Mouse (Mus musculus): ENCODE data around the gene Abcg1. TPM values are rescaled to one million over a fixed set of nuclear protein-coding genes. Genes with fewer than 3 reads are reported as not detected.

The Abcg1 gene
- polyA plus RNA-seq, 1 experiment from 2014 or later: 23.8 TPM

DNA sequence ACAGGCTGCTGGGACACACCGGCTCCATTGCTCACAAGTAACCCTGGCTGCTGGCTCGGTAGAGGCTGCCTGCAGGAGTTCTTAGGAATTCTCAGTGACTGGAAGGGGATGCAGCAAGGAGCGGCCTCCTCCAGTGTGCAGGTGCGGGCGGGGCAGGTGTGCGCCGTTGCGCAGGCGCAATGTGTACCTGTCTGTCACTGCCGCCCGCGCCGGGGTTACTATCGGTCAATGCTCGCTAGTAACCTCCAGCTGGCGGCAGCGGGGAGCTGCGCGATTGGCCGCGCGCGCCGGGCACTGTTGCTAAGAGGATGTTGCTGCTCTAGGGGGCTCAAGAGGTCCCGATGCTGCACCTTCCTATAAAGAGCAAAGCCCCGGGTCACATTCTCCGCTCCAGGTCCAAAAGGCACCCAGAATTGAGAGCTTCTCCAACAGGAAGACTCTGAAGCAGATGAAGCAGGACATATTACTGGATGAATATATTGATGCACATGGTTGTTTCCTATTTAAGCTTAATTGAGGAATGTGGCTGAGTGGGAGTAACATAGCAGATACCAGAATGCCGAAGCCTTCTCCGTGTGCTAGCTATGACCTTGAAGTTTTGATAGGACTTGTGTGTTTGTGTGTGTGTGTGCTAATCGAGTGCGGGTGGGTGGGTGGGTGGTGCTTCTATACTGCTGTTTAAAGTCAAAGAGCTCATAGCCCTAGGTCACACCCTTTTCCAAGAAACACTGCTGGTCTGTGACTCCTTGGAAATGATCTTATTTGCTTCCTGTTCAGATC lies 16.0 kb downstream of the Abcg1 start:
- Histone ChIP-seq H3K27ac (peak overlapping the region; percentile 85), H3K4me1 (peaks cover 60% of the 10 kb centered on the region), H3K9me3 (no peaks in the 10 kb centered on the region), H3K9ac (0 out of 2 replicates have a peak overlapping the region, but pooled peaks have one; percentile 9), H3K4me2 (peak overlapping the region; percentile 55), H3K4me3 (peak overlapping the region; percentile 29), H3K36me3 (replicated peaks) (no peaks in the 10 kb centered on the region), H3K27me3 (replicated peaks) (no peaks in the 10 kb centered on the region)
- ATAC-seq (replicated peaks): peak; percentile 90
- WGBS: under 1% methylated on average over 31 of the region's 31 CpGs

DNA sequence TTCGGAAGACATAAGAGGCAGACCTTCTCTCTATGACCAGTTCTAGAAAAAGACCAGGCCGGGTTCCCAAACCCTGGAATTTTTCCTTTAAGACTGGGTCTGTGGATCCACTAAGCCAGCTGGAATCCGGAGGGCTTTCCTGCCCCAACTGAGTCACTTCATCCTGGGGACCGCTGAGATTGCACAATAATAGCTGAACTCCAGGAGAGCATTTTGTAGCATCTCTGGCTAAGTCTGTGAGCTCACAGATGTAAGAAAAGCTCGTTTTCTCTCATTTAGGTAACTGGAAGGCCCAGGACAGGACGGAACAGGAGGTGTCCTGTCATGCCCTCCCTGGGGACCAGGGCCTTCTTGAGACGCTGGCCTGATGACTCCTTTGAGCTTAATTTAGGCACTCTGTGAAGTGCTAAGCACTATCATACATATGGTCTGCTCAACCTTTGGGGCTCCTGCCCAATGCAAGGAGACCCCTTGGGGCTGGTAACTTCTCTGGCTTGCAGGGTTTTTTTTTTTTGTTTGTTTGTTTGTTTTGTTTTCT lies 16.6 kb downstream of the Abcg1 start:
- Histone ChIP-seq H3K4me2 (peak overlapping the region; percentile 55), H3K9me3 (no peaks in the 10 kb centered on the region), H3K27me3 (replicated peaks) (no peaks in the 10 kb centered on the region), H3K27ac (peak overlapping the region; percentile 85), H3K36me3 (replicated peaks) (no peaks in the 10 kb centered on the region), H3K4me3 (no peak overlapping the region; the same call in 1 of the 2 replicates), H3K9ac (peak overlapping the region; percentile 13; the same call in 1 of the 2 replicates), H3K4me1 (peaks cover 61% of the 10 kb centered on the region)
- no peak for ATAC-seq (replicated peaks)
- WGBS: 18% methylated on average over 7 of the region's 7 CpGs

DNA sequence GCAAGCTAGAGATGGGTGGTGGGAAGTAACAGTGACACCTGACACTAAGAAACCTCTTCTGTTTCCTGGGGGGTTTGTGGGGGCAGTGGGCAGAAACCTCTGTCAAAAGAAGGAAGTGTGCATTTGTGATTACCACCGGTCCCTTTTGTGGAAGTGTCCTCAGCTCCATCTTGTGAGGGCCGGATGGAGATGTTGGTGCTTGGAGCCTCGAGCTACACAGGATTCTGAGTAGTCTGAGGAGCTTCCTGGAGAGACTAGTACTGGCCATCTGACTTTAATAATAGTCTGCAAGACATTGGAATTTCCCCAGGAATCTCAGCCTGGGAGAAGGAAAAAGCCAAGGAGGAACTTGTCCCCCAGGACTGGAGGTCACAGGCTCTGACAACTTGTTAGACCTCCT lies 17.2 kb downstream of the Abcg1 start:
- 65% methylated on average over 3 of the region's 3 CpGs for WGBS
- no peaks in the 10 kb centered on the region for H3K27me3 ChIP-seq (replicated peaks)
- no peak overlapping the region for H3K4me2 ChIP-seq
- H3K4me1 ChIP-seq: peaks cover 65% of the 10 kb centered on the region
- H3K36me3 ChIP-seq (replicated peaks): no peaks in the 10 kb centered on the region
- H3K27ac ChIP-seq: peak overlapping the region; percentile 85; the same call in 1 of the 2 replicates
- H3K9me3 ChIP-seq: no peaks in the 10 kb centered on the region
- ATAC-seq (replicated peaks): no peak
- H3K4me3 ChIP-seq: no peak overlapping the region
- H3K9ac ChIP-seq: no peak overlapping the region

DNA sequence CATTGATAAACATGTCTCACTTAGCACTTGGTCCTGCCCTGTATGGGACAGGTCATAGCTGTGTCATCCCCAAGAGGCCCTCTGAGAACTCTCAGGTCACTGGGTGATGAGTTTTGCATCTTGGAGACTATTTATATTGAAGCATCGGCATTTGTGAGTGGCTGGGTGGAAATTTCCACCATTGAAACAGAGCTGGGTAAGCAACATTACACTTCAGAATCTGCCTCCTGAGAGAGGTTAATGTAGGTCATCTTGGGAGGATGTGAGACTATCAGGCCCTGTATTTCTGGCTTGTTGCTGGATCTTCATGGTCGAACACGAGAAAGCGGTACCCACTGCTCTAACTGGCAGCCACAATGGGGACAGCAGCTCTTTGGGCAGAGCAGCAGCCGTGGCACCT lies 18.0 kb downstream of the Abcg1 start:
- WGBS: 88% methylated on average over 5 of the region's 5 CpGs
- H3K4me1 ChIP-seq: peaks cover 63% of the 10 kb centered on the region
- no peak overlapping the region for H3K9ac ChIP-seq
- H3K27ac ChIP-seq: peak overlapping the region; percentile 14; the same call in 1 of the 2 replicates
- H3K4me3 ChIP-seq: no peak overlapping the region
- H3K4me2 ChIP-seq: no peak overlapping the region
- no peaks in the 10 kb centered on the region for H3K36me3 ChIP-seq (replicated peaks)
- H3K9me3 ChIP-seq: no peaks in the 10 kb centered on the region
- no peak for ATAC-seq (replicated peaks)
- no peaks in the 10 kb centered on the region for H3K27me3 ChIP-seq (replicated peaks)

DNA sequence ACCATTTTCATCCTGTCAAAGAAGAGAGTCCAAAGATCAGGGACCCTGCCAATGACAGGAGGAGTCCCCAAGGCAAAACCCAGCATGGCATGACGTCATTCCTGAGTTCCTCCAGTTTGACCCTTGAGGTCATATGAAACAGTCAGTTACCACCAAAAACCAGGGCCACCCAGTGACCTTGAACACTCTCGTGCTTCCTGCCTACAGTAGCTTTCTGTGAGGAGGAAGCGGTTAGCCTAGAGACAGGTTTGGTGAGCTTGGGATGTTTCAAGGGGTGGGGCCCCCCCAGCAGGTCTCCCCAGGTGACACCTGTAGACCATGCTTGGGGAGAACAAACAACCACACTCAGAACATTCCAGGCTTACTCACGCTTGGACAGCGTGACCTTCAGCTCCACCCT lies 20.1 kb downstream of the Abcg1 start:
- WGBS: 82% methylated on average over 5 of the region's 5 CpGs
- peaks cover 43% of the 10 kb centered on the region for H3K4me1 ChIP-seq

DNA sequence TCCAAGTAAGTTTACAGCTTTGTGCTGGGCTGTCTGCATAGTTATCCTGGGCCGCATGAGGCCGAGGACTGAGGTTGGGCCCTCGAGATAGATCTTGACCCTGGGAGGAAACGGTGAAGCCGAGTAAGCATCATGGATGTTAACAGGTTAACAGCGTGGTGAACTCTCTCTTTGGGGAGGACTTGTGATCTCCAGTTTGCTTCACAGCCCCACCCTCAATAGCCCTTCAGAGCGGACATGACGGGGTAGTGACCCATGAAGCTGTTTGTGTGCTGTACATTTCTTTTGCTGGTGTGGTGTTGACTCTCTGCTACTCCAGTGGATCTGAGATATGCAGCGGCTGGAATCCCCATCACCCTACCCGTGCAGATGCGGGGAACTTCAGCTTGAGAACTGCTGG lies 21.1 kb downstream of the Abcg1 start:
- Histone ChIP-seq H3K9ac (no peak overlapping the region), H3K27ac (peak overlapping the region; percentile 31; the same call in 1 of the 2 replicates), H3K9me3 (no peaks in the 10 kb centered on the region), H3K27me3 (replicated peaks) (no peaks in the 10 kb centered on the region), H3K4me1 (peaks cover 33% of the 10 kb centered on the region), H3K36me3 (replicated peaks) (no peaks in the 10 kb centered on the region), H3K4me2 (no peak overlapping the region), H3K4me3 (no peak overlapping the region)
- 82% methylated on average over 11 of the region's 11 CpGs for WGBS
- ATAC-seq (replicated peaks): no peak

More for the DNA sequence above, 20.1 kb downstream of the Abcg1 start:
- no peaks in the 10 kb centered on the region for H3K27me3 ChIP-seq (replicated peaks)
- H3K4me3 ChIP-seq: no peak overlapping the region
- no peaks in the 10 kb centered on the region for H3K9me3 ChIP-seq
- H3K4me2 ChIP-seq: no peak overlapping the region
- no peaks in the 10 kb centered on the region for H3K36me3 ChIP-seq (replicated peaks)
- H3K9ac ChIP-seq: no peak overlapping the region
- H3K27ac ChIP-seq: no peak overlapping the region
- no peak for ATAC-seq (replicated peaks)

DNA sequence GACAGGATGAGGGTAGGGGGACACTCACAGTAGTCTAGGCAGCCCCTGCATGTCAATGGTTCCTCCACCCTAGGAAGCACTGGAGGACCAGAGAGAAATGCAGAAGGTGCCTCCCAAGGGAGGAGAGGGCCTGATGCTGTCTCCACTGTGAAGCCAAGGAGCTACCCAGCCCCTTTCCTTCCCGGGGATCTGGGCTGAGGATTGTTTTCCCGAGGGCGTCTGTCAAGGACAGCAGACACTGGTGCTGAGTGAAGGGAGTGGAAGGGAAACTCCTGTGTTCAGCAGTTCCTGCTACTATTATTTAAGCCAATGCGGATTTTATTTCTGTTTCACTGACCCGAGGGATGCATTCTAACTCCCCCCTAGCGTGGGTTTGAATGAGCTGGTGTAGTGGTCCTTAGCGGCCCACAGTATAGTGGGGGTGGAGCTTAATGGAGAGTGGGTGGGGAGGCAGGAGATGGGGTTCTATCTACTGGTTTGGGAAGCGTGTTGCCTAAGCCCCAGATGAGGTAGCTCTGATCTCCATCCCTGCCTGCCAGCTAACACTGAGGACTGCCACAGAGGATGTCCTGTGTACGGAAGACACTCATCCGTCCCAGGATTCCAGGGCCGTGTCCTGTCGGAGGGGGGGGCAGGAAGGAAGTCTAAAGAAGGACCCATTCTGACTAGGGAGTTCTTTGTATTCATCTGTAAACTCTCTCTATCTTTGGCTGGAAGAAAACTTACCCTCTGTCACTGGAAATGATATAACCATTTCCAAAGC lies 21.8 kb downstream of the Abcg1 start:
- ATAC-seq (replicated peaks): 0 out of 2 replicates have a peak, but pooled peaks have one; percentile 19
- 60% methylated on average over 12 of the region's 12 CpGs for WGBS
- H3K27ac ChIP-seq: peak overlapping the region; percentile 31; the same call in 1 of the 2 replicates

DNA sequence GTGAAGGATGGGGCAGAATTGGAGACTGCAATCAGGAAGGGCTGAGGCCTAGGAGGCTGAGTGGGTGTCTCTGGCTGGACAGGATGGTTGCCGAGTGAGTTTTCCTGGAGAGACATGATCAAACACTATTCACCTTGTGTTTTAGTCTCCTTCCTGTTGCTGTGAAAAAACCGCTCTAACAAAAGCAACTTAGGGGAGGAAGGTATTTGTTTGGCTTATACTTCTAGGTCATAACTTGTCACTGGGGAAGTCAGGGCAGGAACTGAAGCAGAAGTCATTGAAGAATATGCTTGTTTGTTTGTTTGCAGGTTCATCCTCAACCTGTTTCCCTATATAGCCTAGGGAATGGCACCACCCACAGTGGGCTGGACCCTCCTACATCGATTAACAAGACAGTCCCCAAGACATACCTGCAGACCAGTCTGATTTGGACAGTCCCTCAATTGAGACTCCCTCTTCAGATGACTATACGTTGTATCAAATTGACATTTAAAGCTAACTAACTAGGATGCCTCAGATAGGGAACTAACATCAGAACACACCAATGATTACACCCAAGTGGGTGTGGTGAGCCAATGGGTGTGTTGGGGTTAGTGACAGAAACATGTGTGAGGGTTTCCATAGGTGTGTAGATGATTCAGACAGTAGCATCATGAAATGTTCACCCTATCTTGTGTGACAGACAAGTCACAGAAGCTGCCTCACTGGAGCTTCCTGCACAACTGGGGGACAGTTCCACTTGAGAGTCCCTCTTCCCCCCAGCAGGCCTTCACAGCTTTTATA lies 25.0 kb downstream of the Abcg1 start:
- Histone ChIP-seq H3K9ac (no peak overlapping the region), H3K4me2 (no peak overlapping the region), H3K36me3 (replicated peaks) (no peaks in the 10 kb centered on the region), H3K27me3 (replicated peaks) (no peaks in the 10 kb centered on the region), H3K4me3 (no peak overlapping the region), H3K9me3 (no peaks in the 10 kb centered on the region), H3K27ac (no peak overlapping the region), H3K4me1 (peaks cover 13% of the 10 kb centered on the region)
- WGBS: 93% methylated on average over 4 of the region's 4 CpGs
- no peak for ATAC-seq (replicated peaks)

More for the DNA sequence above, 21.8 kb downstream of the Abcg1 start:
- Histone ChIP-seq H3K9me3 (no peaks in the 10 kb centered on the region), H3K4me1 (peaks cover 26% of the 10 kb centered on the region), H3K27me3 (replicated peaks) (no peaks in the 10 kb centered on the region), H3K4me2 (no peak overlapping the region), H3K36me3 (replicated peaks) (no peaks in the 10 kb centered on the region), H3K9ac (no peak overlapping the region), H3K4me3 (no peak overlapping the region)

DNA sequence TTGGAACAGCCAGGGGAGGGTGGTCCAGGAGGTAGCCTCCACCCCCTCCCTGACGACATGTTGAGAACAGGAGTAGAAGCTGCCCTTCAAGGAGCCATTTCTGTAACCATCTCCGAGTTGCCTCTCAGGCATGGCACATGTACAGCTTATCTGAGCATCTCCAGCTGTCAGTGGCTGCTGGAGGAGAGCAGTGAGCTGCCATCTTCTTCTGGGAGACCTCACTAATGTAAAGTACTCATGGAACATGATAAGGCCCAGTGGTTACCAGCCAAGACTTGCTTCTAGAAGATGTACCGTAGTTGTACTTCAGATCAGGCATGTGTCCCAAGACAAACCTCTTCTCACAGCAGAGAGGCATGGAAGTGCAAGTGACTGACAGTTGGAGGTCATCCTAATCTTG lies 28.0 kb downstream of the Abcg1 start:
- Histone ChIP-seq H3K27ac (no peak overlapping the region), H3K4me3 (no peak overlapping the region), H3K4me1 (peaks cover 29% of the 10 kb centered on the region), H3K36me3 (replicated peaks) (no peaks in the 10 kb centered on the region), H3K27me3 (replicated peaks) (no peaks in the 10 kb centered on the region), H3K4me2 (no peak overlapping the region), H3K9me3 (no peaks in the 10 kb centered on the region), H3K9ac (no peak overlapping the region)
- ATAC-seq (replicated peaks): no peak
- WGBS: 89% methylated on average over 3 of the region's 3 CpGs

DNA sequence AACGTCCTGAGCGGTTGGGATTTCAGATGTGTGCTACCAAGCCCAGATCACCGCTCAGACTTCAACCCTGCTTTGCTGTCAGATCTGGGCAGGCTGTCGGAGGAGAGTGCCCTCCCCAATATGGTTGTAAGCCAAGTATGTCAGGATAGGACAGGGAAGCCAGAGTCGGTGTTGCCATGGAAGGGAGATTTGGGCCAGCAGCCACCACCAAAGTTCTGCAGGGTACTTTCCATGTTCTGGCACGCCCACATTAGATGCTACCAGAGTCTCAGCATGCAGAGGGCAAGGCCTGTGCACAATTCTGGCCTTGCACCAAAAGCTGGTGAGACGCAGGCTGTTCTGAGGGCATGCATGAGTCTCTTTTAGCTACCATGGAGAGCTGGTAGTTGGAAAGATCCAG lies 28.7 kb downstream of the Abcg1 start:
- no peak overlapping the region for H3K4me3 ChIP-seq
- 87% methylated on average over 7 of the region's 7 CpGs for WGBS
- H3K4me1 ChIP-seq: peaks cover 35% of the 10 kb centered on the region
- no peaks in the 10 kb centered on the region for H3K9me3 ChIP-seq
- no peak for ATAC-seq (replicated peaks)
- H3K36me3 ChIP-seq (replicated peaks): no peaks in the 10 kb centered on the region
- no peak overlapping the region for H3K4me2 ChIP-seq
- no peaks in the 10 kb centered on the region for H3K27me3 ChIP-seq (replicated peaks)
- H3K27ac ChIP-seq: no peak overlapping the region
- no peak overlapping the region for H3K9ac ChIP-seq

DNA sequence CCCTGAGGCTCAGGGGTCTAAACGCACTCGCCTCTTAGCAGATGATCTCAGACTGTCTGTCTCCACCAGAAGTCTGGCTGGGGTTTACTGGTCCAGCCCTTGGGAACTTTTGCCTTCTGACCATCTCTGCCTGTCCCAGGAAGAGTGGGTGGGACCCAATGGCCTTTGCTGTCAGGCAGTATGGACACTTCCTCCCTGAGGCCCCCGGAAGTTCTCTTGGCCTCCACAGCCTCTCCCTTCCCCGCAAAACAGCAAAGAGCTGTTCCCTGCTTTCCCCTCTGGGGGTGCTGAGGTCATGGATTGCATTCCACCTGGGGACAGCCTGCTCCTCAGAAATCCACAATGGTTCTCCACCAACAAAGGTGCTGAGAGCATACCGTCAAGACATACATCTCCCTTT lies 31.2 kb downstream of the Abcg1 start:
- no peak for ATAC-seq (replicated peaks)
- 51% methylated on average over 5 of the region's 5 CpGs for WGBS

More for the DNA sequence above, 31.2 kb downstream of the Abcg1 start:
- Histone ChIP-seq H3K27ac (no peak overlapping the region), H3K9me3 (no peaks in the 10 kb centered on the region), H3K4me1 (peaks cover 47% of the 10 kb centered on the region), H3K9ac (no peak overlapping the region), H3K4me2 (no peak overlapping the region), H3K27me3 (replicated peaks) (no peaks in the 10 kb centered on the region), H3K36me3 (replicated peaks) (0 out of 2 replicates have a peak, but pooled peaks cover 2% of the 10 kb centered on the region), H3K4me3 (no peak overlapping the region)

Data from midbrain, embryonic 15.5 days (tissue).